Mouse (Mus musculus) heart, embryonic 14.5 days (tissue): Measurements from ENCODE around the gene Znrf2. TPM values are rescaled to one million over a fixed set of nuclear protein-coding genes. Genes with fewer than 3 reads are reported as not detected.

Experiments
- ATAC-seq: fragments of 200-750 bp; cut with Nextera tagmentation; 2 replicates; pipeline ENCODE4 v1.8.0; 2017; ENCODE audit warnings: low read depth, moderate TSS enrichment; ENCODE audit not compliant: insufficient number of reproducible peaks, insufficient read depth, low FRiP score
- H3K27ac ChIP-seq, 2 experiments: fragments of 200-500 bp in 1 of 2; fragments of 300-500 bp in 1 of 2; sonication (generic) in 1 of 2; replicated peaks in 1 of 2; 2 replicates each; pipeline ENCODE4 v1.5.1; 2012 to 2014; ENCODE audit warnings: low read depth in 2 of 2, low read length in 2 of 2, control low read depth in 1 of 2, mild to moderate bottlenecking in 1 of 2, mixed read lengths in 1 of 2; ENCODE audit not compliant: control insufficient read depth in 1 of 2, insufficient read depth in 1 of 2
- H3K27me3 ChIP-seq: fragments of 300-500 bp; sonication (generic); 2 replicates; pipeline ENCODE4 v1.6.1; 2014; ENCODE audit warnings: mild to moderate bottlenecking, low read length, control low read depth; ENCODE audit not compliant: control insufficient read depth, insufficient read depth
- H3K36me3 ChIP-seq: fragments of 300-500 bp; sonication (generic); 2 replicates; pipeline ENCODE4 v1.6.1; 2014; ENCODE audit warnings: mild to moderate bottlenecking, control low read depth, low read length, mixed read lengths; ENCODE audit not compliant: control insufficient read depth, insufficient read depth
- H3K4me1 ChIP-seq, 2 experiments: fragments of 200-500 bp in 1 of 2; fragments of 300-500 bp in 1 of 2; sonication (generic) in 1 of 2; 2 replicates each; pipeline ENCODE4 v1.6.1; 2012 to 2014; ENCODE audit warnings: low read length in 2 of 2, control low read depth in 1 of 2, mixed read lengths in 1 of 2; ENCODE audit not compliant: control insufficient read depth in 2 of 2, insufficient read depth in 2 of 2
- H3K4me2 ChIP-seq: fragments of 300-500 bp; sonication (generic); 2 replicates; pipeline ENCODE4 v1.6.1; 2014; ENCODE audit warnings: mild to moderate bottlenecking, low read length
- H3K4me3 ChIP-seq, 2 experiments: fragments of 200-500 bp in 1 of 2; fragments of 300-500 bp in 1 of 2; sonication (generic) in 1 of 2; 2 replicates each; pipeline ENCODE4 v1.5.1; 2012 to 2014; ENCODE audit warnings: low read length in 2 of 2, mild to moderate bottlenecking in 2 of 2, control low read depth in 1 of 2, low read depth in 1 of 2, moderate library complexity in 1 of 2; ENCODE audit not compliant: control insufficient read depth in 1 of 2, insufficient read depth in 1 of 2
- H3K9ac ChIP-seq: fragments of 300-500 bp; sonication (generic); 2 replicates; pipeline ENCODE4 v1.6.1; 2014; ENCODE audit warnings: mild to moderate bottlenecking, low read length
- H3K9me3 ChIP-seq: fragments of 300-500 bp; sonication (generic); 2 replicates; pipeline ENCODE4 v1.6.1; 2016; ENCODE audit warnings: low read length, control low read depth; ENCODE audit not compliant: control insufficient read depth
- WGBS: fragments of 180-500 bp; shearing (Covaris S2); extraction: QIAGEN DNeasy Blood & Tissue Kit; methylation state at CpG from one replicate; pipeline ENCODE4 v1.1.7; 2014; 5-methylcytosine and 5-hydroxymethylcytosine counted together
- polyA plus RNA-seq: library from polyadenylated mRNA; unstranded; fragments of >200 nt; fragmentation: Nextera tagmentation; extraction: Ambion mirVana; gene quantifications from 2 replicates; pipeline ENCODE4 v1.2.1, GENCODE M21; 2014

Gene Znrf2
- polyA plus RNA-seq, 1 experiment from 2014 or later = 3.8 TPM

DNA sequence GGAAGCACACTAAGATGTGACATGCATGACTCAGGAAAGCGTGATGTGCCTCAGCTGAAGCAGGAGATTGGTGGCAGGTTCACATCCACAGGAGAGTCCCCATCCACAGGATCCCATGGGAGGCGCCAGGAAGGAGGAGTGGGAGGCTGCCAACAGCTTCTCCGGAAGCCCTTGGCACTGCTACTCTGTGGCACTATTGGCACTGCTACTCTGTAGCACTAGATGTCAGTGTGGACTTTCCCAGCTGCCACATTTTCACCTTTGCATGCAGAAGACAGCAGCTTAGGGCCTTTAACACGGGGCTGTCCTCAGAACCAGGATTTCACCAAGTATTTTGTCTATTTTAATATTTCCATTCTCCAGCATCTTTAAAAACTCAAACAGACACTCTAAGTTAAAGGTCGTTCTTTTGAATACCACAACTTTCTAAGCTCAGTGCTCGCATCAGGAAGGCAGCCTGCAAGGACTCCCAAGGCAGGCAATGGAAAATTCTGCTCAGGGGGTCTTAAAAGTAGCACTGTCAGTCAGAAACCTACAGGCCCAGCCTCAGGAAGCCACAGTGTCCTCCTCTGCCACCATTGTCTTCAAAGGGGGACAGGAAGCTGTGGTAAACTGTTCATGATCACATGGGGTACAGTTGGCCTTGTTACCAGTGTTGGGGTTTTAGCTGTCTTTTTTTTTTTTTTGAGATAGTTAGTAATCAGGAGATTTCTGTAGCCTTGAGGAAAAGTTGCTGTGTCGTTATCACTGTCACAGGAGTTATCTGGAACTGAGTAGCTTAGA is 7.0 kb upstream of the Znrf2 start:
- H3K9me3 ChIP-seq = no peaks in the 10 kb centered on the region
- H3K4me3 ChIP-seq = no peak overlapping the region
- ATAC-seq = no peak
- no peak overlapping the region for H3K4me2 ChIP-seq
- H3K27me3 ChIP-seq = no peaks in the 10 kb centered on the region
- no peak overlapping the region for H3K27ac ChIP-seq
- no peaks in the 10 kb centered on the region for H3K36me3 ChIP-seq
- no peak overlapping the region for H3K9ac ChIP-seq
- peaks cover 7 to 14% of the 10 kb centered on the region in 2 experiments for H3K4me1 ChIP-seq
- WGBS = 40% methylated on average over 7 of the region's 7 CpGs

DNA sequence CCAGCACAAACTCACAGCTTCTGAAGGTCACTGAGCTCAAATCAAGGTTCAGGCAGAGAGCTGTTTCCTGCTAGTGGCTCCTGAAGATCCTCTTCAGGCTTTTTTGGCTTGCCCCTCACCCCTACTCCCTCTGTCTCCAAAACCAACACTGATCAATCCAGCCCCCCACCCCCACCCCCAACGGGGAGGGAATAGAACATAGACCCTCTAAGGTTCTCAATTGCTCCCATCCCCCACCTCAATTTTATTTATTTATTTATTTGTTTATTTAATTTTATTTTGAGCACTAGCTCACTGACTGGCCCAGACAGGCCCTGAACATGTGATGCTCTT is 6.4 kb upstream of the Znrf2 start:
- no peak overlapping the region for H3K9ac ChIP-seq
- ATAC-seq = no peak

DNA sequence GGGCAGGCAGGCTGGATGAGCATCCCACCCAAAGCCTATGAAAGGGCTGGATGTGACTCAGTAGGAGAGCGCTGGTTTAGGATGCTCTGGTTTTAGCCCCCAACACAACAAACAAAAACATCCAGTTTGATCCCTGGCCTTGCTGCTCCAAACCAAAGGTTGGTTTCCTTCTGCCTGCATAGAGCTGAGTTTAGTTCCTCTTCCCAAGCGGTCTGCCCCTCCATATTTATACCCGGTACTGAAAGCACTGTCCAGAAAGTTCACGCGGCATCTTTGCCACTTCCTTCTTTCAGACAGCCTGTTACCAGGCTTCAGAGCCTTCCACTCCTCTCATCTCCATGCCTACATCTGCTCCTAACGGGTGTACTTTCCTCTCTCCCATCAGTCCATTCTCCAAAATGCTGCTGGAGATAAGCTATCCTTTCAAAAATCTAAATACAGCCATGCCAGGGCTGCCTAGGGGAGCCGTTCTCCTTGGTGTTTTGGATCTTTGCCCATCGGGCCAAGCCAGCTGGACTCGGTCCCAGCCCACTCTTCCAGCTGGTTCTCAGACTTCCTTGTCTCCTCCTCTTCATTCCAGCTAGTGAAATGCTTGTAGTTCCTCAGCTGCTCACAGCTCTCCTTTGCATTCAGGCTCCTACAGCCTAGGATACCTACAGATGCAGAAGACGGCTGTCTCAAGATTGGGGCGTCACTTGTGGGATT is 5.0 kb upstream of the Znrf2 start:
- no peak for ATAC-seq
- Histone ChIP-seq H3K4me2 (no peak overlapping the region), H3K9ac (no peak overlapping the region), H3K9me3 (no peaks in the 10 kb centered on the region), H3K27ac (no peak overlapping the region), H3K27me3 (no peaks in the 10 kb centered on the region), H3K4me1 (peaks cover 9 to 20% of the 10 kb centered on the region in 2 experiments), H3K4me3 (no peak overlapping the region), H3K36me3 (no peaks in the 10 kb centered on the region)
- WGBS = 58% methylated on average over 11 of the region's 11 CpGs

More for the DNA sequence above, 6.4 kb upstream of the Znrf2 start:
- H3K4me3 ChIP-seq = no peak overlapping the region
- H3K4me2 ChIP-seq = no peak overlapping the region
- no peaks in the 10 kb centered on the region for H3K36me3 ChIP-seq
- WGBS = 87% methylated on average over 1 of the region's 1 CpGs
- H3K27me3 ChIP-seq = no peaks in the 10 kb centered on the region
- no peak overlapping the region for H3K27ac ChIP-seq
- peaks cover 7 to 14% of the 10 kb centered on the region in 2 experiments for H3K4me1 ChIP-seq
- H3K9me3 ChIP-seq = no peaks in the 10 kb centered on the region

DNA sequence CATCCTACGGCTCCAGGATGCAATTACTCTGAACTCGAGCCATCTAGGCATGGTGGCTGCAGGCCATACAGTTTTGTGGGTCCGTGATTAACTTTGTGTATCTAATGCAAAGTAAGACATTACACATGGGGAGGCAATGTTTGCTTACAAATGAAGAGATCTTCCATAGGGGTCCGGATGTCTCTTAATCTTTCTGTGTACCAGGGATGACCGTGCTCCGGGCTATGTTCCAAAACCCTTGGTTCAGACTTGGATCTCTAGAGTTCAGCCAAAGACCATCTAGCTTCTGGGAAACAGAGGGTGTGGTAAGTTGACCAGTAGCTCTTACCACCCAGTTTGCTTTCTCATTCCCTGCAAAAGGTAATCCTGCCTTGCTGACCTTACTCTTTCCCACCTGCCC is 4.4 kb upstream of the Znrf2 start:
- no peak overlapping the region for H3K4me2 ChIP-seq
- no peaks in the 10 kb centered on the region for H3K9me3 ChIP-seq
- H3K9ac ChIP-seq = no peak overlapping the region
- 76% methylated on average over 6 of the region's 6 CpGs for WGBS
- H3K4me3 ChIP-seq = no peak overlapping the region
- H3K4me1 ChIP-seq = peaks cover 9 to 20% of the 10 kb centered on the region in 2 experiments
- no peaks in the 10 kb centered on the region for H3K36me3 ChIP-seq
- ATAC-seq = no peak
- H3K27me3 ChIP-seq = no peaks in the 10 kb centered on the region
- H3K27ac ChIP-seq = no peak overlapping the region

DNA sequence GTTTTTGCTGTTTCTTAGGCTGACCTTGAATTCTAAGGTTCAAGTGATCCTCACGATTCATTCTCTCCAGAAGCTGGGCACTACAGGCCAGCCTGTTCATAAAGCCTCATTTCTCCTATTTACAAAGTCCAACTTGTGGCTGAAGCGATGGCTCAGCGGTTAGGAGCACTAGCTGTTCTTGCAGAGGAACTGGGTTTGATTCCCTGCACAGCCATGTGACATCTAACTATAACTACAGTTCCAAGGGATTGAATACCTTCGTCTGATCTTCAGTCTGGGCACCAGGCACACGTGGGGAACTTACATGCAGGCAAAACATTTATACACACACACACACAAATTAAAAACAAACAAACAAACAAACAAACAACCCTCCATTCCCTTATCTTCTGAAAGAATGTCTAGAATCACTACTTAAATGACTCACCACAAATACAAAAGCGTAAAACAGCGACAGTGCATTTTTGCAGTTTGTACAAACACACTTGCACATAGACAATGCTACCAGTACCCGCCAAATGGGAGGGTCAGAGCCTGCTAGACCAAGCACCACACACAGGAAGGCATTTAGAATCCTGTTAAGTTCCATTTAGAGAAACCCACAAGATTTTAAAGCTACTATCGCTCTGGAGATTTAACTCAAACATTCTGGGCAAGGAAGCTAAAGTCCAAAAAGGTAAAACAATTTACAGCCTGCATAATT is 1.1 kb upstream of the Znrf2 start:
- no peak overlapping the region for H3K4me3 ChIP-seq
- H3K4me2 ChIP-seq = peak overlapping the region; percentile 70
- H3K9me3 ChIP-seq = no peaks in the 10 kb centered on the region
- peaks cover 11 to 36% of the 10 kb centered on the region in 2 experiments for H3K4me1 ChIP-seq
- no peak for ATAC-seq
- peak overlapping the region; percentile 48 to 60; a peak in 1 of 4 replicates for H3K27ac ChIP-seq
- no peaks in the 10 kb centered on the region for H3K27me3 ChIP-seq
- H3K36me3 ChIP-seq = no peaks in the 10 kb centered on the region
- WGBS = 76% methylated on average over 9 of the region's 9 CpGs
- no peak overlapping the region; the same call in 1 of the 2 replicates for H3K9ac ChIP-seq

DNA sequence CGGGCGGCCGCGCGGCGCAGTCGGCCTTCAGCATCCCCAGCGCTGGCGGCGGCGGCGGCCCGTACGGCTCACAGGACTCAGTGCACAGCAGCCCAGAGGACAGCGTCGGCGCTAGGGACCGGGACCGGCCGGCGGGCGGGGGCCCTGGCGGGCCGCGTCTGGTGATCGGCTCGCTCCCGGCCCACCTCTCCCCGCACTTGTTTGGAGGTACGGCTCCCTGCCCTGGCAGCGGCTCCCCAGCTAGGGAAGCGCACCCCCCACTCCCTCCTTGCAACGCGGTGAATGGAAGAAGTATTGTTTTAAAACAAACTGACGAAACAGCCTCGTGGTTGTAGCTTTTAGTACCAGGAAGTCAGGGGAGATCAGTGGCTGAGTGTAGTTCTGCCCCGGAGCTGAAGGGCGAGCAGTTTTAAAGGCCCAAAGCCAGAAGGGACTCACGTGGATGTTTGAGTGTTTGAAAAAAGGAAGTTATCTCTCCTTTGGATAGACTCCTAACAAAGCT is 601 bp downstream of the Znrf2 start:
- WGBS = under 1% methylated on average over 29 of the region's 39 CpGs
- peaks cover 4 to 35% of the 10 kb centered on the region in 2 experiments for H3K4me1 ChIP-seq
- H3K27me3 ChIP-seq = no peaks in the 10 kb centered on the region
- peak; percentile 51 for ATAC-seq
- H3K4me2 ChIP-seq = peak overlapping the region; percentile 70
- no peaks in the 10 kb centered on the region for H3K36me3 ChIP-seq
- H3K9me3 ChIP-seq = no peaks in the 10 kb centered on the region
- H3K4me3 ChIP-seq = peak overlapping the region; percentile 81 to 97
- H3K27ac ChIP-seq = peak overlapping the region; percentile 98
- peak overlapping the region; percentile 93 for H3K9ac ChIP-seq

DNA sequence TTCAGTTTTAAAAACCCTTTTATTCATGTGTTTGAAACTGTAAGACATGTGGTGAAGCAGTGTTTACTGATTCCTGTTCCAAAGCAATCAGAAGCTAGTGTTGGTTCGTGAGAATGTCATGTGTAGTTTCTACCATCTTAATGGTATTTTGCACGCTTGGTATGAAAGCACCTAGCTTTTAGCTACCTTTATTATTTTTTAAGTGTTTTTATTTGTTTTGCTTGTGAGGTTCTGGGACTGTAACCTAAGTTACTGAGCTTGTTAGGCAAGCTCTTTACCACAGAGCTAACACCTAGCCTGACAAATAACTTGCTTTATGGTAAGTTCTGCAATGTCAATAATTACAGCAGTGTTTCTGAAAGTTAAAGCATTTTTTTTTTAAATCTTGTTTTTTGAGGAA is 1.7 kb downstream of the Znrf2 start:
- H3K4me1 ChIP-seq = peaks cover 4 to 32% of the 10 kb centered on the region in 2 experiments
- H3K27ac ChIP-seq = peak overlapping the region in 1 of 2 experiments; percentile 98; a peak in 1 of 4 replicates
- peak overlapping the region; percentile 70 for H3K4me2 ChIP-seq
- H3K9ac ChIP-seq = peak overlapping the region; percentile 93
- peak overlapping the region; percentile 81 to 97; a peak in 3 of 4 replicates for H3K4me3 ChIP-seq
- no peaks in the 10 kb centered on the region for H3K36me3 ChIP-seq
- H3K27me3 ChIP-seq = no peaks in the 10 kb centered on the region
- H3K9me3 ChIP-seq = no peaks in the 10 kb centered on the region
- ATAC-seq = no peak
- 47% methylated on average over 2 of the region's 2 CpGs for WGBS
